ENCODE assay signal across 8 mouse cellular contexts in genomic region chr1:106172301-106172930, GRCm38 (mm10). TPM values are rescaled to one million over a fixed set of nuclear protein-coding genes. Genes with fewer than 3 reads are reported as not detected.
A peak's percentile ranks its signal among the peaks of the same experiment; 100 is the strongest.
DNase-seq lines count a peak whose midpoint lies in the region; TF ChIP-seq lines count a peak whose summit lies in the region.

No protein-coding gene starts in this region.

- TF ChIP-seq CTCF in ES-Bruce4 (IDR thresholded peaks at IDR 0.05; ENCODE audit: low read depth, low read length) = no peak
- TF ChIP-seq CTCF in embryonic fibroblast, embryonic 13.5 days (IDR thresholded peaks at IDR 0.05; ENCODE audit: borderline replicate concordance, insufficient read depth, low read length) = no peak

- H3K4me3 ChIP-seq in ES-Bruce4 (ENCODE audit: low read depth, low read length) = peak overlapping the region; percentile 96
- H3K4me3 ChIP-seq in embryonic fibroblast, embryonic 13.5 days (ENCODE audit: insufficient read depth, low read length) = peak overlapping the region; percentile 80

- no peaks in the 10 kb centered on the region for H3K4me1 ChIP-seq in ES-Bruce4 (ENCODE audit: control insufficient read depth, insufficient read depth, low read length)
- peaks cover 5% of the 10 kb centered on the region; the same call in 1 of the 2 replicates for H3K4me1 ChIP-seq in embryonic fibroblast, embryonic 13.5 days (ENCODE audit: control insufficient read depth, insufficient read depth, low read length)

- no peak overlapping the region for H3K27ac ChIP-seq in ES-Bruce4 (ENCODE audit: insufficient read depth, low read length)
- H3K27ac ChIP-seq in embryonic fibroblast, embryonic 13.5 days (ENCODE audit: insufficient read depth, low read length) = peak overlapping the region; percentile 94

- no peaks in the 10 kb centered on the region for H3K36me3 ChIP-seq in ES-Bruce4 (ENCODE audit: control insufficient read depth, insufficient read depth, low read length, poor library complexity, severe bottlenecking)

- no peaks in the 10 kb centered on the region for H3K9me3 ChIP-seq in ES-Bruce4 (replicated peaks; ENCODE audit: control insufficient read depth, insufficient read depth, low read length, poor library complexity, severe bottlenecking)

- no peak for TF ChIP-seq EP300 in ES-Bruce4 (IDR thresholded peaks at IDR 0.05; ENCODE audit: insufficient read depth, low read depth, low read length)

- peak overlapping the region; percentile 98 for H3K9ac ChIP-seq in ES-Bruce4 (ENCODE audit: low read depth, poor library complexity, severe bottlenecking)

- no peaks in the 10 kb centered on the region; the same call in 1 of the 2 replicates for H3K27me3 ChIP-seq in ES-Bruce4 (ENCODE audit: control insufficient read depth, insufficient read depth, low read length, poor library complexity, severe bottlenecking)

- no peak for TF ChIP-seq POLR2A in ES-Bruce4 (IDR thresholded peaks at IDR 0.05; ENCODE audit: insufficient read depth, low read length)
- no peak for TF ChIP-seq POLR2A in embryonic fibroblast, embryonic 13.5 days (IDR thresholded peaks at IDR 0.05; ENCODE audit: low read depth, low read length)

- peak; percentile 16 for DNase-seq in adrenal gland, postnatal 4 days (ENCODE audit: low spot score in 2 of 2)
- DNase-seq in heart, postnatal 10 days = peak; percentile 69 to 73
- peak; percentile 24 to 43 for DNase-seq in layer of hippocampus, adult 18-20 months (ENCODE audit: low spot score in 2 of 2)
- DNase-seq in lung, postnatal 14 days = peak; percentile 48
- peak; percentile 68 for DNase-seq in retina, postnatal 1 day
- peak; percentile 58 for DNase-seq in urinary bladder, adult 2 months (ENCODE audit: low spot score)

- intact Hi-C loops in heart, postnatal 10 days (cut with DNase I) = loop anchor here (2.0 to 5.0 kb wide), 6 partner anchors 28 to 540 kb away; partner anchors contain the start of gene Bcl2

RNA-seq across cellular contexts. Expression of gene Phlpp1, which starts 0.9 kb away (rescaled TPM):
- polyA plus RNA-seq in ES-Bruce4 (2011; ENCODE audit: insufficient read depth, insufficient read length, low read depth, missing spikeins) = 13.4 and 14.6 TPM in 2 replicates
- 10 to 100 TPM; 18.6 to 19.4 TPM for total RNA-seq in adrenal gland, postnatal 4 days (2021)
- 14.3 and 25.0 TPM in 2 replicates for polyA plus RNA-seq in embryonic fibroblast, embryonic 13.5 days (2011; ENCODE audit: insufficient read length, low read depth, missing spikeins)
- 10 to 100 TPM; 22.4 to 23.5 TPM for total RNA-seq in heart, postnatal 10 days (2021)
- total RNA-seq in layer of hippocampus, adult 18-20 months (2021) = 10 to 100 TPM; 88.3 to 97.0 TPM
- polyA plus RNA-seq in urinary bladder, adult 2 months (2012; rRNA removed) = 16.9 and 18.2 TPM in 2 replicates

Comparison
In these comparisons a context has a peak if more than half of its experiments do, and no peak if none do; other contexts are left out.
1. DNase-seq: peak in every context shown above with its lines; median percentile 71 in heart, postnatal 10 days; 68 in retina, postnatal 1 day; 58 in urinary bladder, adult 2 months; 48 in lung, postnatal 14 days; 34 in layer of hippocampus, adult 18-20 months; 16 in adrenal gland, postnatal 4 days.